Mouse (Mus musculus): ENCODE results near the gene Tmem100. TPM values are rescaled to one million over a fixed set of nuclear protein-coding genes. Genes with fewer than 3 reads are reported as not detected.

Tmem100 gene
- polyA plus RNA-seq (2014; fragmentation: Illumina TruSeq; extraction: RNeasy Lipid Tissue Mini Kit (QIAGEN cat#74804); ENCODE audit: low replicate concordance) = 5.3 TPM

GRCm38 (mm10) chr11:90029841-90030398 is at the start of gene Tmem100:
Tmem100 (plus strand) TSS chr11:90030348.

GRCm38 (mm10) chr11:90002231-90002986 is 27.7 kb upstream of the Tmem100 start, which contains the start of gene Pctp:
Pctp (minus strand) TSS chr11:90002894.

Other genes starting within 250 kb of the Tmem100 start
- gene Pctp, start 27.5 kb upstream of the Tmem100 start, polyA plus RNA-seq (2014; fragmentation: Illumina TruSeq; extraction: RNeasy Lipid Tissue Mini Kit (QIAGEN cat#74804); ENCODE audit: low replicate concordance) = 8.2 TPM
- gene Gm45716, start 157.3 kb downstream of the Tmem100 start, polyA plus RNA-seq (2014; fragmentation: Illumina TruSeq; extraction: RNeasy Lipid Tissue Mini Kit (QIAGEN cat#74804); ENCODE audit: low replicate concordance) = 23.6 TPM
- gene Mmd, start 219.1 kb downstream of the Tmem100 start, polyA plus RNA-seq (2014; fragmentation: Illumina TruSeq; extraction: RNeasy Lipid Tissue Mini Kit (QIAGEN cat#74804); ENCODE audit: low replicate concordance) = 97.5 TPM

All from small intestine, adult 10 weeks (tissue).